Mouse (Mus musculus) cerebellum, adult (tissue): ENCODE data around the gene Hspa2.

Experiments used
- ATAC-seq: cut with Nextera tagmentation; 2 replicates; pipeline ENCODE4 v1.9.2; 2017; ENCODE audit warnings: mild to moderate bottlenecking, moderate library complexity, mixed read lengths; ENCODE audit not compliant: insufficient number of reproducible peaks, low FRiP score, low TSS enrichment

Hspa2 gene

DNA sequence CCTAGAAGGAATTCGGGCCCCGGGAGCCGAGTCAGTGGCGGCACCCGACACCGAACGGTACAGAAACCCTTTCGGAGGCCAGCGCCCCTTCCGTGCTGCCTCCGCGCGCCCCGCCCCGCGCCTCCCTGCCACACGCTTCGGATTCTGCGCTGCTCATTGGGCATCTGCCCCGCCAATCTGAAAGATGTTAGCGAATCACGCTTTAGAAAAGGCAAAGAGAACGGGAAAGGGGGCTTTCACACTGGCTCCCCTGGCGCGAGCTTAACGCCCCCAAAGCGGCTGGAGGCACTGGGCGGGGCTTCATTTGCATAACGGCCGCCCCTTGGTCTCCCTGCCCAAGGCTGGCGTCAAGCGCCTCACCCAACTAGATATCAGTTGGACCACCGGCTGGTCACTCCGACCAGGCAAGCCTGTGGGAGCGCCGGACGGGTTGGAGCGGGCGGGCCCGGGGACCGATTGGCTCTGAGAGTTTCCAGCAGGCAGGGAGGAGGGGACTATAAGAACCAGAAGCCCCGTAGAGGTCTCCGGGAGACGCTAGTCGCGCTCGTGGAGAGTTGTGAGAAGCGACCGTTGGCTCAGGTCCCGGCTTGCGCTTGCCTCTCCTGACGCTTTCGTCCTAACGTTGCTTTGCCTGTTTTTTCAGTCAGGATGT is at the start of gene Hspa2:
Gene Hspa2, plus strand, starts transcription at position 291 of the 652 bp plus-strand sequence.
- ATAC-seq: peak; percentile 98

DNA sequence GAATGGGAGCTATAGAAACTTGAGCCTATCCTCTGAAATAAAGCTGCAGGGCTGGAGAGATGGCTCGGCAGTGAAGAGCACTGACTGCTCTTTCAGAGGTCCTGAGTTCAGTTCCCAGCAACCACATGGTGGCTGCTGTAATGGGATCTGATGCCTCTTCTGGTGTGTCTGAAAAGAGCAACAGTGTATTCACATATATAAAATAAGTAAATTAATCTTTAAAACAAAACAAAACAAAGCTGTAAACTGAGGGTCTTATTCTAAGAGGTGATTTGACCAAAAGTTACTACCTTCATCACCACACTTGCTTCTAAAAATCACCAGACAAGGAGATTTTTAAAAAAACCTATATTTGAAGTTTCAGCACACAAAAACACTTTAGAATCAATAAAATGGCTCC is 43.1 kb upstream of the Hspa2 start:
- no peak for ATAC-seq

DNA sequence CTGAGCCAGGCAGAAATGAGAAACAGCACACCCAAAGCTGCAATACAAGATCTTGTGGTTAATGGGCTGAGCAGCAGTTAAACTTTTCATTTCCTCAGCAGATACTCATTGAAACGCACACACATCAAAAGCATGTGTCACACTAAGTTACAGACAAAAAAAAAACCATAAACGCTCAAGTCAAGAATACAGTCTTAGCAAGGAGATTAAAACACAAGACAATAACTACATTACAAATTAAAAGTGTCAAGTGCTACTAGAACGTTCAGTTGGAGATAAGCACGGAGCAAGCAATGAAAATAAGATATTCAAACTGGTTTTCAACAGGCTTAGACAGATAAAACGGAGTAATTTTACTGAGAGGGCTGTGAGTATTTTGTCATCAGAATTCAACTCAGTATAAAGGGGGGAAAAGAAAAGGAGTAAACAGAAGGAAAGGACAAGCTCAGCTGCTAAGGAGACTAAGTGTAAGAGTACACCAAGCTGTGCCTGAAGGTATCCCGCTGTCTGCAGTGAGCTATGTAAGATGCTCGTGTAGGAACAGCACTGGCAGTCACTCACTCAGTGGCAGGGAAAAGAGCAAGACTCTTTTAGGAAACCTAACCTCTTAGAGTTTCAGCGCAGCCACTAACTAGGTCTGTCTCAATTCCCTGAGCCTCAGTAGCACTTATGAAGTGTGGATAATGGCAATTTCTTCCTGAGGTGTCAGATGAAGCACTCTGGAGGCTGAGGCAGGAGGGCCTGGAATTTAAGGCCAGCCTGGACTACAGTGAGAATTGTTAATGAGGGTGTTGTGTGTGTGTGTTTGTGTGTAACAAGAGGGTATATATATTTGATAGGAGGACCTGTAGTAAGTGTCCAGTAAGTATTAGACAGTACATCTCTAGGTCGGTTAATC is 42.3 kb upstream of the Hspa2 start:
- no peak for ATAC-seq

DNA sequence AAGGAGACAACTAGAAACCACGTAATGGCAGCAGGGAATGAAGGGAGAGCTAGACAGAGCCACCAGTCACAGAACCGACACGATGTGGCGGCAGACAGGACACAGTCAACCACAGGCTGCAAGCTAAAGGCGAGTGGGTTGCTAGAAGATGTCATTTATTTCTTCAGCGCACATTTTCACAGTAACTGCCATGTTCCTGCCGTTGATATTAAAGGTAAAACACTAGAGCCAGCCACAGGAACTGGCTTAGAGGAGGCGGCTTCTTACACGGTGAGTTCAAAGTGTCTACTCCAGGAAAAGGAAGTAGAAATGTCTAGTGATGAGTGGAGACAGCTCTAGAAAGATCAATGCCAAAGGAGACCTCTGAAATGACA is 41.7 kb upstream of the Hspa2 start:
- ATAC-seq: no peak

DNA sequence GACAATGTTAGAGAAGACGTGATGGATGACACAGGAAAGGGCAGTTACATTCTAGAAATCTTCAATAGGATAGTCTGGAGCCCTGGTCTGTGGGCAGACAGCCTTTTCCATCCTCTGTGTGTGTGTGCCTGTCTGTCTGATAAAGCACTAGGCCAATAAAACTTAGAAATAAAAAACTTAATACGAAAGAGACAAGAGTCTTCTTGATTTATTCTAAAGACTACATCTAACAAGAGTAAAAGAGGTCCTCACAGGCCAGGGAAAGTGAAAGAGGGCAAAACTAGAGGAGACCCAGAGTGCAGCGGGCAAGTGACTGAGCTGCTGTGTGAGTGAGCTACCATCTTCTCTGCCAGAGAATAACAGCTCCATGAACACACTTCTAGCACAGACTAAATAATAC is 37.7 kb upstream of the Hspa2 start:
- ATAC-seq: no peak

DNA sequence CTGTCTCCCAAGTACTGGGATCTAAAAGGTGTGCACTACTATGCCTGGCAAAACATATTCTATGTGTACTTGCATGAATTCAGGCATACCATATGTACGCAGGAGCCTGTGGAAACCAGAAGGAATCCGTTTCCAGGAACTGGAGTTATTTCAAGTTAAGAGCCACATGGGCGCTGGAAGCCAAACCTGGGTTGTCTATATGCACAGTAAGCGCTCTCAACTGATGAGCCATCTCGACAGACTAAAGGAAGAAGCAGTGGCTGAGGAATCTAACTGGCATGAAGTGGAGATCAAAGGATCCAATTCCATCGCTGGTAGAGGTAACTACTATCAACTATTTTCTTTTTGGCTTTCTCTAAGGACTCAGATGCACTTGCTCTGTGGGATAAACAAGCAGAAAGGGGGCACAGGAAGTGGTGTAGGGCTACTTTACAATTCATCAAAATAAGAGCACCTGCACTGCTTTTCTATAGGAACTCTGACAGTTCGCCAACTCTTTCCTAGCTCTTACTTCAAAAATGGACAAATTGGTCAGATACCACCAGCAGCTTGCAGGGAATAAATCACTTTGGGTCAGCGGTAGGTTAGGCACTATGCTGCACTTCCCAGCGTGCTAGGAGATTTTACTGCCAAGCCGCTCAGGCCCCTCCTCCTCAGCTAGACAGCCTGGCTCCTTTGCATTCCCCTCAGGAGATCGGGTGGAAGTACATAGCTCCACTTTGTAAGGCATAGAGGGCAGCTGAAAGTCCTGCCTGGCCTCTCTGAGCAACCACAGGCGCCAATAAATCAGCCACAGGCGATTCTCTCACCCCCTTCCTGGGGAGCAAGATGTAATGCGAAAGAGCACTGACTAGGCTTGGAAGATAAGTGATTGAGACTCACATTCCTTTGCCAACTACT is 36.6 kb upstream of the Hspa2 start:
- no peak for ATAC-seq

DNA sequence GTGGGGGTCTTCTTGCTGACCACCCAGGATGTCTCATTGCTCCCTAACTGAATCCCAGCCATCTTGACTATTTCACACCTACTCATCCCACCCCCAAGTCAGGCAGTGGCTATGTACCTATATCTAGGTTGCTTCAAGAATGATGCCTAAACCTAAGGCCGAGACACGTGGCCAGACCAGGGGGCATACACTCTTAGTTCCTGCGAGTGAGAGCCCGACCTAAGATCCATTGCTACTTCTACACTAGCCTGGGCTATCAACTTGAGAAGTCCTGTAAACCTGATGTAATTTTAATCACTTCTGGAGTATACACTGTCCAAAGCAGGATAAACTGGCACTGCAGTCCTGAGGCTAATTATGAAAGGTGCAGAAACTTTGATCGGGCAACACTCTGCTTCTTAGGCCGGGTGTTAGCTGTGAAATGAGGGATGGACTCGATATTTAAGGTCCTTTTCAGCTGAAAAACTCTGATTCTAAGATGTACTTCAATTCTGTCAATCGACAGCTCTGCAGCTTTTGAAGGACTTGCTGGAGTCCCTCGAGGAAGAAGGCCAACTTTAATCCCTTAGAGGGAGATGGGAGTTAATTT is 35.7 kb upstream of the Hspa2 start:
- ATAC-seq: no peak

DNA sequence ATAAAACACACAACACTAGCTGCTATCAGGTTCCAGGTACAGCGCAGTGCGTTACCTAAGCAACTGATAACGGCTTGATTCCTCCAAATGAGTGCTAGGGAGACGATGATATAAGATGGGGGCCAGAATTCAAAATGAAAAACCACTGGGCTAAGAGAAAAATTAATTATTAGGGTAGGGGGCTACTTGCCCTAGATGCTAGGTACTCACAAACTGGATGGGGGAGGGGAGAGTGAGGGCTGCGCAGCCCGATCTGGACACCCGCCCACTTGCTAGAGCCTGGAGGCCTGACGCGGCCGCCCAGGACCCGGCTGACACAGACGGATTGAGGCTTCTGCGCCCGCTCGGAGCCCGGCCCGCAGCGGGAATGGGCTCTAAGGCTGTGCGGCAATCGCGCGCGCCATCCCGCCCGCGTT is 35.2 kb upstream of the Hspa2 start:
- peak; percentile 29; the same call in 1 of the 2 replicates for ATAC-seq

DNA sequence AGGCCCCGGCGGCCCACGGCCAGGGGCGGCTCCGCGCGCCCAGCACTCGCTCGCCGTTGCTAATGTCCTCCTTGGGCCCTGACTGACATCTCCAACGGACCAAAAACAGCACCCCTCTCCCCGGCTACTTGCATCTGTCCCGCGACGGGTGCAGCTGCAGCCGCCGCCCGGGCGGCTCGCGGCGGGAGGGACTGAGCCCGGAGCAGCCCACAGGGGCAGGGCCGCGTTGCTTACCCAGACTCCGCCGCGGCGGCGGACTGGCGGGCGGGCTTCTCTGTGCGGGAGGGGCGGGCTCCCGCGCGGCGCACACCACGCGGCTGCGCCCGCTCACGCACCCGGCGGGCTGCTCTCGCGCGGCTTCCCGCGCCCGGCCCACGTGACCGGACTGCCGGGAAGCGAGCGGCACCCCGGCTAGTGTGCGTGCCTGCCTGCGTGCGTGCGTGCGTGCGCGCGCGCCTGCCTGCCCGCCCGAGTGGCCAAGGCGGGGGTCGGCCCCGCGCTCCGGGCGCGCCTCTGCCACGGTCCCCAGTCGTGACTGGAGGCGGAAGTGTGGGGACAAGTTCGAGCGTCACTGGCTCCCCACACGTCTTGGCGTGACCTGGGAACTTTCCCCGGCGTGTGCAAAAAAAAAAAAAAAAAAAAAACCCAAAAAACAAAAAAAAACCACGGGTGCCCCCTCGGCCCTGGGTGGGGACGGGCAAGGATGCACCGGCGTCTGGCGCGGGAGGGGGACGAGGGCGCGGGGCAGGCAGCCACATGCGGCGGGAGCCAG is 34.6 kb upstream of the Hspa2 start, which contains the start of gene Zbtb25:
Gene Zbtb25, minus strand, starts transcription at position 397 of the 772 bp plus-strand sequence.
- peak; percentile 83 for ATAC-seq

DNA sequence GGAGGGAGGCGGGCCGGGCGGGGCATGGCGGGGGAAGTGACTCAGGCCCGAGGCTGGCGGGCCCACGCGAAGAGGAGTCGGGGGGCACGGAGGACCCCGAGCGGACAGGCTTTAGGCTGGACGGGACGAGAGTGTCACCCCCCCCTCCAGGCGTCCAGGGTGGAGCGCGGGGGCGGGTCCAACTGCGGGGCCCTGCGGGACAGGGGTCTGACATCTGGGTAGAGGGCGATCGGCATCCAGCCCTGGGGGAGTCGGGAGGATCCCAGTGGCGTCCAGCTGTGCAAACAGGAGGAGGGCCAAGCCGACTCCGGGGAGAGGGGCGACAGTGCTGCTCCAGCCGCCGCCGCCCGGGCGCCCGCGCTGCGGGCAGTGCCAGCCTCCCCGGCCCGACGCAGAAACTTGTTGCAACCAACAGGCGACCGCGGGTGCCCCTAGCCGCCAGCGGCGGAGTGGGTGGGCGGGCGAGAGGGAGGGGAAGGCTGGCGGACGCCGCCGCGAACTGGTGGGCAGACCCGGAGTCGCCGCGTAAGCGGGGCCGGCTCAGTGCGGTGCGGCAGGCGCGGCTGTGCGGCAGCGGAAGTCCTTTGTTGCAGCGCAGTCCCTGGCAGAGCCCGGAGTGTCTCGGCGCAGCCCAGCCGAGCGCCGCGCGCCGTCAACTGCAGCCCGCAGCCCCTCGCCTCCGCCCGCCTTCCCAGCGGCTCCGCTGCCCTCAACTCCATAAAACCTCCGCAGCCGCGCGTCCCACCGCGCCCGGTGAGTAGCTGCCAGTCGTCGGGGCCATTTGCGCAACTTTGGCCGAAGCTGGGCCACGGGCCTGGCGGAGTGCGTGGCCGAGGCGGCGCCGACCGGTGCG is 33.8 kb upstream of the Hspa2 start, which contains the start of gene Zbtb1:
Gene Zbtb1, plus strand, starts transcription at position 289 of the 853 bp plus-strand sequence.
- ATAC-seq: peak; percentile 11

DNA sequence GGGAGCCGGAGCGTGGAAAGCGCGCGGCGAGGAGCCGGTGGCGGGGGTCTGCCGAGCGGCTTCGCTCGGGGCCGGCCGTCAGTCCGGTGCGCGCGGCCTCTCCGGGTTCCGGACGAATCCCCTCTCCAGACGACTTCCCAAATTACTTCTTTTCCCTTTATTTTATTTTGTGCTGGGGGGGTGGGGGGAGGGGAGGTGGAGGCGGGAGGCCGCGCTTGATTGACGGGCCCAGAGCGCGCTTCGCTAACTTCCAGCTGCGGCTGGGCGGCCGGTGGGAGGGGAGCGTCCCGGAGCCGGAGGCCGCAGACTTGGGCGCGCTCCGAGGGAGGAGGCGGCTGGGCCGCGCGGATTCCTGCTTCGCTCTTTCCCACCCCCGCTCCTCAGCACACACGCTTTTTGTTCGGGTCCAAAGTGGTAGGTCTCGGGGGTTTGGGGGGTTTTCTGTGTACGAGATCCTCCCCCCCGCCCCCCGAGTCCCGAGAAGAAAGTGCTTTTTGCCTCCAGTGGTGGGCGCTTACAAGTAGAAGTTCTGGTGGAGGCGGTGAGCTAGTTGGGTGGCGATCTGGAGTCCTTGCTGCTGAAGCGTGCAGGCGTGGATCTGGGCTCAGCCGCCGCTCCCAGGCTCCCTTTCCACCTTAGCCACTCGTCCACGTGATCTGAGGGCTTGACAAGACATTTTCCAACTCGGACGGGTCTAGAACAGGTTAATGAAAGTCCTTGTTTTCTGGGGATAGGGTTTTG is 33.0 kb upstream of the Hspa2 start:
- no peak for ATAC-seq

DNA sequence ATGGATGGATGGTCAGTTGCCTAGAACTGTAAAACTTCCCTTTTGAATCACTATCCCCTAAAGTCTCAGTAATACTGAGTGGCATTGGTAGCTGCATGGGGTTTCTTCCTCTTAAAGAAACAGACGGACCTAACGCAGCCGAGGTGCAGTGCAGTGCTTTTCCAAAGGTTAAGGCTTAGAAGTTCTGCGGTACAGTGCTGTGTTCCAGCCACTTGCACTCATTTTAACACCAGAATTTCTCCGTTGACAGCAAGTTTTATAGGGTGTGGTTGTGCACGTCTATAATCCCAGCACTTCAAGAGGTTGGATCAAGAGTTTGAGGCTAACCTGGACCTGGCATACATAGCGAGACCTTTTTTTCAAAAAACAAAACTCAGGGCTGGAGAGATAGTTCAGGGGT is 31.9 kb upstream of the Hspa2 start:
- ATAC-seq: no peak

DNA sequence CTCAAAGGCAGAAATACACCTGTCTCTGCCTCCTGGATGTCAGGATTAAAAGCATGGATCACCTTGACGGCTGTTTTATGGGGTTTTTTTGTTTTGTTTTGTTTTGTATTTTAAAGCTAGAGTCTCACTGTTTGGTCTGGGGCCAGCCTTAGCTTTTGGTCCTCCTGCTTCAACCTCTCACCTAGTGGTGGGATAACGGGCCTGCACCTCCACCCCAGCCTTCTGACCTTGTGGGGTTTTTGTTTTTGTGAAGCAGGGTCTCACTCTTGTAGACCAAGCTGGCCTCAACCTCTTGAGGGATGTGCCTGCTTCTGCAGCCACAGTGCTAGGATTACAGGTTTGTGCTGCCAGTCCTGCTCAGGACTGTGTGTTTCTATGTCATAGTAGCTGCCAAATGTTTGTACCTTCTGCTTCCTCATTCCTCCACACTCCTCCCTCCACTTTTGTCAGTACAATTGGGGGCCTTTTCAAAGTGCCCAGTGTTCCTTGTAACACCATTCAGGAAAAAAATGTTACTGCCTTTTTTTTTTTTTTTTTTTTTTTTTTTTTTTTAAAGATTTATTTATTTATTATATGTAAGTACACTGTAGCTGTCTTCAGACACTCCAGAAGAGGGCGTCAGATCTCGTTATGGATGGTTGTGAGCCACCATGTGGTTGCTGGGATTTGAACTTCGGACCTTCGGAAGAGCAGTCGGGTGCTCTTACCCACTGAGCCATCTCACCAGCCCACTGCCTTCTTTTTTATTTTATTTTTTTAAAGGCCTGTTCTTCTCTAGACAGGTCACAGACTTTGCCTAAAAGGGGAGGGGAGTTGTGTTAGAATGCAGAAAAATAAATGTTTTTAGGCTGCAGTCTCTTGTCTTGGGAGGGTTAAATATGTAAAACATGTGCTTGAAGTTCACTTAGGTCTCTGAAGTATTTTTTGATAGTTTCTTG is 30.8 kb upstream of the Hspa2 start:
- no peak for ATAC-seq

DNA sequence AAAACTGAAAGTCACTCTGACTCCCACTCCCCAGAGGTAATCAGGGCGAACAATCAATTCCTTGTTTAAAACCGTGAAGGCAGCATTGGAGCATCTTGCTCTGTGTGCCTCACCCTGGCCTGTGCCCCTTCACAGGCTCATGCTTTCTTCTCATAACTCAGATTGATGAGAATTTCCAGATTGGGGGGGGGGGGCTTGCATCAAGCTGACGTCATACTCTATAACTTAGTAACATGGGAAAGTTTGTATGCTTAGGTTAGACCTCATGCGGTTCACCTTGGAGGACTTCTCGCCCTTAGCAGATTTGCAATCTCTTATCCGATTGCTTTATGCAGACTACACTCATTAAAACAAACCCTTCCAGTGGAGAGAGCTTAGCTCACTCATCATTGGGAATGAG is 30.0 kb upstream of the Hspa2 start:
- ATAC-seq: no peak

DNA sequence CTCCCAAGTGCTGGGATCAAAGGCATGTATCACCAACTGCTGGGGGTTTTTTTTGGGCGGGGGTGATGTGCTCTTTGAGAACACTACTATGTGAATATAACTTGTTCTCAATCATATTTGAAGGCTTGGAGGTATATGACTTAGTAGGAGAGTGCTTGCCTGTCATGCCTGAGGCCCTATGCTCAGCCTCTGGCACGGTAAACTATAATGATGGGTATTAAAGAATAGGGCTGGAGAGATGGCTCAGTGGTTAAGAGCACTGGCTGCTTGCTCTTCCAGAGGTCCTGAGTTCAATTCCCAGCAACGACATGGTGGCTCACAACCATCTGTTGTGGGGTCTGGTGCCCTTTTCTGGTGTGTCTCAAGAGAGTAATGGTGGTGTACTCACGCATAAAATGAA is 29.1 kb upstream of the Hspa2 start:
- ATAC-seq: no peak

DNA sequence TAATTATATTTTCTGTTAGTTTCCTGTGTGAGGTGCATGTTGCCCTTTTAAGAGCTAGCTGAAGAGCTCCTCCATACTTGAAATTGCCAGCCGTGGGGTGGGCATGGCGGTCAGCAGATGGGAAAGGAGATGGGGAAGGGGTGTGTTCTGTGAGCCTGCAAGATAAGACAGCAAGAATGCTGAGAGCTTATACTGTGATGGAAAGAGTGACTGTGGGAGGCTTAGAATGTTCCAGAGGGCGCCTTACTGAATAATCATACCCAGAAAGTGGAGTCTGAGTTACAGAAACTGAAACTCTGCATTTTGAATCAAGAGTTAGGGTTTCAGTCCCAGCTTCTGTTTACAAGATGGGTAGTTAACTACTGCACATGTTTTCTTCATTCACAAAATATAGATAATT is 28.5 kb upstream of the Hspa2 start:
- no peak for ATAC-seq

DNA sequence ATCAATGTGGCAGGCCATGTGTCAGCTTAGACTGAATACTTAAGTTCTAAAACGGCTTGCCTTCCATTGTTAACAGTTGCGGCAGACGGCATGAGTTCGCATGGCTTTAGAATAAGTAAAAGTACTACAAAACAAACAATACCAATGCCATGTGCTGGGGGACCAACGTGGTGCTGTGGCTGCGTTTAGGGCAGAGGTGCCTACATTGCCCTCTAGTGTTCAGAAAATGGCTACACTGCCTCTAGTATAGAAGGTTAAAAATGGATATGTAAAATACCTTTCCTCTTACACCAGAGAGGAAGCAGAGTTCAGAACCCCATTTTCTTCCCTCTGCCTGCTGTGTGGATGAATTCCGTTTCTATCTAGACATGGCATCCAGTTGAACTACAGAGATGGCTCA is 27.3 kb upstream of the Hspa2 start:
- ATAC-seq: no peak
